Mouse (Mus musculus): ENCODE measurements around the gene Vmn1r7. TPM values are rescaled to one million over a fixed set of nuclear protein-coding genes. Genes with fewer than 3 reads are reported as not detected.
"Not testable (repeated sequence)": the region's sequence is repeated elsewhere in the genome, so short reads cannot be mapped to it uniquely, and the experiment has no call there.

Gene Vmn1r7
- not detected in 2 replicates for polyA plus RNA-seq (2015; fragmentation: Nextera tagmentation; extraction: Ambion mirVana)

GRCm38 (mm10) chr6:57025224-57025623 lies at the start of gene Vmn1r7:
Gene Vmn1r7, minus strand, starts transcription at chr6:57025324.
- not testable (repeated sequence) for H3K27me3 ChIP-seq (replicated peaks; ENCODE audit: control insufficient read depth, insufficient read depth, low read length); H3K9ac ChIP-seq (replicated peaks; ENCODE audit: low read depth, low read length); H3K27ac ChIP-seq (ENCODE audit: low read length); H3K4me2 ChIP-seq (ENCODE audit: low read length); H3K4me3 ChIP-seq (replicated peaks; ENCODE audit: low read length); H3K9me3 ChIP-seq (ENCODE audit: control insufficient read depth, low read length); H3K36me3 ChIP-seq (ENCODE audit: control insufficient read depth, insufficient read depth); ATAC-seq; H3K4me1 ChIP-seq (replicated peaks; ENCODE audit: control insufficient read depth, insufficient read depth, low read length)
- 94% methylated on average over 2 of the region's 2 CpGs for WGBS

- no peak for ATAC-seq
- no peaks in the 10 kb centered on the region for H3K27me3 ChIP-seq (replicated peaks; ENCODE audit: control insufficient read depth, insufficient read depth, low read length)
- 88% methylated on average over 2 of the region's 2 CpGs for WGBS
- H3K4me2 ChIP-seq (ENCODE audit: low read length), result no peak within 1 kb of the TSS
- H3K27ac ChIP-seq (ENCODE audit: low read length), result no peak within 1 kb of the TSS
- no peak within 1 kb of the TSS for H3K9ac ChIP-seq (replicated peaks; ENCODE audit: low read depth, low read length)
- no peaks in the 10 kb centered on the region for H3K4me1 ChIP-seq (replicated peaks; ENCODE audit: control insufficient read depth, insufficient read depth, low read length)
- no peaks in the 10 kb centered on the region for H3K9me3 ChIP-seq (ENCODE audit: control insufficient read depth, low read length)
- H3K36me3 ChIP-seq (ENCODE audit: control insufficient read depth, insufficient read depth), result no peaks in the 10 kb centered on the region
- H3K4me3 ChIP-seq (replicated peaks; ENCODE audit: low read length), result no peak within 1 kb of the TSS
These were observed 41.4 kb upstream of the Vmn1r7 start, which contains the start of gene Vmn1r9 for GRCm38 (mm10) chr6:57066487-57066886. Gene Vmn1r9, plus strand, starts transcription at chr6:57066787.

GRCm38 (mm10) chr6:57063730-57064129 lies 38.6 kb upstream of the Vmn1r7 start:
- Histone ChIP-seq H3K27ac (ENCODE audit: low read length) (no peak overlapping the region), H3K4me1 (replicated peaks; ENCODE audit: control insufficient read depth, insufficient read depth, low read length) (no peaks in the 10 kb centered on the region), H3K9me3 (ENCODE audit: control insufficient read depth, low read length) (no peaks in the 10 kb centered on the region), H3K36me3 (ENCODE audit: control insufficient read depth, insufficient read depth) (no peaks in the 10 kb centered on the region), H3K27me3 (replicated peaks; ENCODE audit: control insufficient read depth, insufficient read depth, low read length) (no peaks in the 10 kb centered on the region), H3K9ac (replicated peaks; ENCODE audit: low read depth, low read length) (no peak overlapping the region), H3K4me2 (ENCODE audit: low read length) (no peak overlapping the region), H3K4me3 (replicated peaks; ENCODE audit: low read length) (no peak overlapping the region)
- ATAC-seq, result no peak

GRCm38 (mm10) chr6:57034674-57035073 lies 9.6 kb upstream of the Vmn1r7 start:
- H3K27ac ChIP-seq (ENCODE audit: low read length), result no peak overlapping the region
- no peaks in the 10 kb centered on the region for H3K36me3 ChIP-seq (ENCODE audit: control insufficient read depth, insufficient read depth)
- H3K4me3 ChIP-seq (replicated peaks; ENCODE audit: low read length), result no peak overlapping the region
- no peaks in the 10 kb centered on the region for H3K9me3 ChIP-seq (ENCODE audit: control insufficient read depth, low read length)
- H3K27me3 ChIP-seq (replicated peaks; ENCODE audit: control insufficient read depth, insufficient read depth, low read length), result no peaks in the 10 kb centered on the region
- no peak for ATAC-seq
- H3K4me1 ChIP-seq (replicated peaks; ENCODE audit: control insufficient read depth, insufficient read depth, low read length), result no peaks in the 10 kb centered on the region
- no peak overlapping the region for H3K4me2 ChIP-seq (ENCODE audit: low read length)
- 87% methylated on average over 2 of the region's 2 CpGs for WGBS
- H3K9ac ChIP-seq (replicated peaks; ENCODE audit: low read depth, low read length), result no peak overlapping the region

- no peak within 1 kb of the TSS for H3K9ac ChIP-seq (replicated peaks; ENCODE audit: low read depth, low read length)
- ATAC-seq, result no peak
- no peaks in the 10 kb centered on the region for H3K4me1 ChIP-seq (replicated peaks; ENCODE audit: control insufficient read depth, insufficient read depth, low read length)
- no peak within 1 kb of the TSS for H3K27ac ChIP-seq (ENCODE audit: low read length)
- H3K27me3 ChIP-seq (replicated peaks; ENCODE audit: control insufficient read depth, insufficient read depth, low read length), result no peaks in the 10 kb centered on the region
- no peak within 1 kb of the TSS for H3K4me2 ChIP-seq (ENCODE audit: low read length)
- no peak within 1 kb of the TSS for H3K4me3 ChIP-seq (replicated peaks; ENCODE audit: low read length)
- H3K9me3 ChIP-seq (ENCODE audit: control insufficient read depth, low read length), result no peaks in the 10 kb centered on the region
- H3K36me3 ChIP-seq (ENCODE audit: control insufficient read depth, insufficient read depth), result no peaks in the 10 kb centered on the region
These were observed 6.9 kb upstream of the Vmn1r7 start, which contains the start of gene Vmn1r8 for GRCm38 (mm10) chr6:57031984-57032383. Gene Vmn1r8, plus strand, starts transcription at chr6:57032284.

GRCm38 (mm10) chr6:56996943-56997342 lies 28.2 kb downstream of the Vmn1r7 start, which contains the start of gene Vmn1r6:
Gene Vmn1r6, plus strand, starts transcription at chr6:56997243.
- Histone ChIP-seq H3K9ac (replicated peaks; ENCODE audit: low read depth, low read length) (no peak within 1 kb of the TSS), H3K27me3 (replicated peaks; ENCODE audit: control insufficient read depth, insufficient read depth, low read length) (no peaks in the 10 kb centered on the region), H3K4me2 (ENCODE audit: low read length) (no peak within 1 kb of the TSS), H3K4me3 (replicated peaks; ENCODE audit: low read length) (no peak within 1 kb of the TSS), H3K4me1 (replicated peaks; ENCODE audit: control insufficient read depth, insufficient read depth, low read length) (no peaks in the 10 kb centered on the region), H3K36me3 (ENCODE audit: control insufficient read depth, insufficient read depth) (no peaks in the 10 kb centered on the region), H3K27ac (ENCODE audit: low read length) (no peak within 1 kb of the TSS), H3K9me3 (ENCODE audit: control insufficient read depth, low read length) (no peaks in the 10 kb centered on the region)
- no peak for ATAC-seq
- WGBS, result 88% methylated on average over 2 of the region's 2 CpGs

Other genes with a start within 250 kb of the Vmn1r7 start
- gene Kbtbd2, start 227.5 kb downstream of the Vmn1r7 start, polyA plus RNA-seq (2015; fragmentation: Nextera tagmentation; extraction: Ambion mirVana), result 31.1 and 36.5 TPM in 2 replicates
- gene Fkbp9, start 193.3 kb downstream of the Vmn1r7 start, polyA plus RNA-seq (2015; fragmentation: Nextera tagmentation; extraction: Ambion mirVana), result 27.5 and 40.8 TPM in 2 replicates
- gene Nt5c3, start 101.4 kb downstream of the Vmn1r7 start, polyA plus RNA-seq (2015; fragmentation: Nextera tagmentation; extraction: Ambion mirVana), result 166 and 178 TPM in 2 replicates
- gene Vmn1r4, start 101.3 kb downstream of the Vmn1r7 start, polyA plus RNA-seq (2015; fragmentation: Nextera tagmentation; extraction: Ambion mirVana), result 0.42 and 0.46 TPM in 2 replicates
- gene Vmn1r5, start 55.1 kb downstream of the Vmn1r7 start, polyA plus RNA-seq (2015; fragmentation: Nextera tagmentation; extraction: Ambion mirVana), result not detected in 2 replicates
- gene Vmn1r6, start 28.1 kb downstream of the Vmn1r7 start, polyA plus RNA-seq (2015; fragmentation: Nextera tagmentation; extraction: Ambion mirVana), result not detected in 2 replicates
- not detected in 2 replicates for gene Vmn1r8, start 7.0 kb upstream of the Vmn1r7 start, polyA plus RNA-seq (2015; fragmentation: Nextera tagmentation; extraction: Ambion mirVana)
- not detected in 2 replicates for gene Vmn1r9, start 41.5 kb upstream of the Vmn1r7 start, polyA plus RNA-seq (2015; fragmentation: Nextera tagmentation; extraction: Ambion mirVana)
- gene Vmn1r10, start 84.1 kb upstream of the Vmn1r7 start, polyA plus RNA-seq (2015; fragmentation: Nextera tagmentation; extraction: Ambion mirVana), result not detected in 2 replicates
- gene Vmn1r11, start 108.1 kb upstream of the Vmn1r7 start, polyA plus RNA-seq (2015; fragmentation: Nextera tagmentation; extraction: Ambion mirVana), result not detected in 2 replicates
- gene Vmn1r12, start 131.6 kb upstream of the Vmn1r7 start, polyA plus RNA-seq (2015; fragmentation: Nextera tagmentation; extraction: Ambion mirVana), result not detected in 2 replicates
- not detected in 2 replicates for gene Vmn1r13, start 178.0 kb upstream of the Vmn1r7 start, polyA plus RNA-seq (2015; fragmentation: Nextera tagmentation; extraction: Ambion mirVana)
- gene Vmn1r14, start 206.4 kb upstream of the Vmn1r7 start, polyA plus RNA-seq (2015; fragmentation: Nextera tagmentation; extraction: Ambion mirVana), result not detected in 2 replicates
- gene Vmn1r15, start 232.6 kb upstream of the Vmn1r7 start, polyA plus RNA-seq (2015; fragmentation: Nextera tagmentation; extraction: Ambion mirVana), result not detected in 2 replicates

Measured in forebrain, embryonic 16.5 days (tissue).